Mouse (Mus musculus) right cerebral cortex, adult 2 months (tissue): ENCODE results near the gene Abcd4.

Experiments
- DNase-seq, 2 experiments: peaks; one replicate each; pipeline ENCODE4 v3.0.0; 2021 to 2022; ENCODE audit warnings: low spot score in 2 of 2

Abcd4 gene

GRCm38 (mm10) chr12:84571466-84572340 is 45.5 kb downstream of the Abcd4 start:
- peak in 1 of 2 experiments; percentile 10 for DNase-seq

- no peak for DNase-seq
These were observed 46.4 kb downstream of the Abcd4 start for GRCm38 (mm10) chr12:84570694-84571415.

DNA sequence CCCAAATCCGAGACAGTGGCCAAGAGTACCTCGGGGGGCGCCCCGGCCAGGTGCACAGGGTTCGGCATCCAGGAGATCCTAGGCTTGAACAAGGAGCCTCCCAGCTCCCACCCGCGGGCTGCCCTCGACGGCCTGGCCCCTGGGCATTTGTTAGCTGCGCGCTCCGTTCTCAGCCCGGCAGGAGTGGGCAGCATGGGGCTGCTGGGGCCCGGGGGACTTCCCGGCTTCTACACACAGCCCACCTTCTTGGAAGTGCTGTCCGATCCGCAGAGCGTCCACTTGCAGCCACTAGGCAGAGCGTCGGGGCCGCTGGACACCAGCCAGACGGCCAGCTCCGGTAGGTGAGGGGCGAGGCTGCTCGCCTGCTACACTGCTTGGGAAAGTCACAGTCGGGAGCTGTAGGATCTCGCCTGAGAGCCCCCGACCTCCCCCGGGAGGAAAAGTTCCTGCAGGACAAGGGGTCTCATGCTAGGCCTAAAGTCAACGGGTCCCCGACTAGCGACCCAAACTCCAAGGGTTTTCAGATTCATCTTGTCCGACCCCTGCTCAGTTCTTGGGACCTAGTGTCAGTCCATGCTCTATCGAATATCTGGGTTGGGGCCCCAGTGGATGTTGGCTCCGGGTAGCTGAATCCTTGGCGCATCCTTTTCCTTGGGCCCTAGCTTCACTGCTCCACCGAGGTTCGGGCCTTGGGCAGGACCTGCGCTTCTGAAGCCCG is 47.1 kb downstream of the Abcd4 start:
- no peak for DNase-seq

DNA sequence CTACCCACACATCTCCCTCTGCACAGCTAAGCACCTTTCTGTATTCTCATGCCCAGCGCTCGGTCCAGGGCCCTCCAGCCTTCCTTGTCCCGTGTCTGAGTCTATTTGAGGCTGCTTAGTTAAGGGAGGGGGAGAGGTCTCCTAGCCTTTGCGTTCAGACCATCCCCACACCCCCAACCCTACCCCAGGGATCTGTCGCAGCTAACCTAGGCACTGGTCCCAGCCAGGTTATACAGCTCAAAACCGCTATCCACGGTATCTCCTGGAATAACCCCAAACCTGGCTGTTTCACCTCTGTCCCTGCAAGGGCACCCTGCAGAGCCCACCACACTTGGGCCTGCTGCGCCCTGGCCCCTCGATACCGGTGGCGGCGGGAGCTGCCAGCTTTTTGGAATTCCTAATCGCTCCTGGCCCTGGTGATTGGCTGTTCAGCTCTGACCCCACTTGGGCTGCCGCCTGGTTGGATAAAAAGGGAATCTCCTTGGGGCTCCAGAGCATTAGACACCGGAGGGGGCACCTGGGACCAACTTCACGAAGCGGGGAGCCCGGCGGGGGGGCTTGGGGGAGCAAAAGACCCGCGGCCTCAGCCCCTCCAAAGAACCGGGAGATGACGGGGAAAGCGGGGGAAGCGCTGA is 47.8 kb downstream of the Abcd4 start, which contains the start of gene Vsx2:
Gene Vsx2, plus strand, starts transcription at position 427 of the 635 bp plus-strand sequence.
- DNase-seq, result no peak

DNA sequence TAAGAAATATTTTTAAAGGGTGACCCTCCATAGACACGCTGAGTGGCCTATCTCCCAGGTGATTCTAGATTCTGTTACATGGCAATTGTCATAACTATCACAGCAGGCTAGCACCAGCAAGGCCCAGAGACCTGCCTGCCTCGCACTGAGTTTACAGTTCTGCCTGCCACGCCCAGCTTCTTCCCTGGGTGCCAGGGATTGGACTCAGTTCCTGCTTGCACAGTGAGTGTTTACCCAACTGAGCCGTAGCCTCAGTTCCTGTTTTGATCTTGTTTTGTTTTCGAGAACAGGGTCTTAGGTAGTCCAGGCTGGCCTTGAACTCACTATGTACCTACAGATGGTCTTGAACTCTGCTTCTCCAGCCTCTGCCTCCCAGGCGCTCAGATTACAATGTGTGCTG is 49.6 kb downstream of the Abcd4 start:
- DNase-seq, result no peak

GRCm38 (mm10) chr12:84562558-84562957 is 54.7 kb downstream of the Abcd4 start:
- no peak for DNase-seq

GRCm38 (mm10) chr12:84555218-84555617 is 62.0 kb downstream of the Abcd4 start:
- no peak for DNase-seq
